Mouse (Mus musculus) limb, embryonic 14.5 days (tissue): ENCODE measurements at regions not wholly inside any gene's neighbourhood (a gene's known extent, or its start where the extent isn't known, plus 50 kb on each side); places are given as distances from the start of the nearest gene placed in this dataset.

Experiments used
- ATAC-seq: fragments of 200-750 bp; cut with Nextera tagmentation; 2 replicates; pipeline ENCODE4 v1.8.0; 2017; ENCODE audit warnings: low read depth, moderate number of reproducible peaks, moderate TSS enrichment; ENCODE audit not compliant: low FRiP score
- DNase-seq: peaks from one replicate; pipeline ENCODE4 v3.0.0-alpha.2; 2015; ENCODE audit warnings: low spot score
- H3K27ac ChIP-seq: fragments of 300-500 bp; sonication (generic); replicated peaks from 2 replicates; pipeline ENCODE4 v1.5.1; 2014; ENCODE audit warnings: low read depth, mild to moderate bottlenecking, low read length, moderate library complexity, mixed read lengths
- H3K27me3 ChIP-seq: fragments of 300-500 bp; sonication (generic); 2 replicates; pipeline ENCODE4 v1.6.1; 2014; ENCODE audit warnings: low read length, mixed read lengths; ENCODE audit not compliant: control insufficient read depth, insufficient read depth
- H3K36me3 ChIP-seq: fragments of 300-500 bp; sonication (generic); 2 replicates; pipeline ENCODE4 v1.6.1; 2014; ENCODE audit warnings: mild to moderate bottlenecking, low read length, moderate library complexity, mixed read lengths; ENCODE audit not compliant: control insufficient read depth, insufficient read depth
- H3K4me1 ChIP-seq: fragments of 300-500 bp; sonication (generic); 2 replicates; pipeline ENCODE4 v1.6.1; 2014; ENCODE audit warnings: antibody characterized with exemption, low read length, mixed read lengths; ENCODE audit not compliant: control insufficient read depth, insufficient read depth
- H3K4me2 ChIP-seq: fragments of 300-500 bp; sonication (generic); replicated peaks from 2 replicates; pipeline ENCODE4 v1.6.1; 2014; ENCODE audit warnings: low read depth, mild to moderate bottlenecking, low read length, moderate library complexity; ENCODE audit not compliant: severe bottlenecking
- H3K4me3 ChIP-seq: fragments of 300-500 bp; sonication (generic); replicated peaks from 2 replicates; pipeline ENCODE4 v1.5.1; 2014; ENCODE audit warnings: low read length
- H3K9ac ChIP-seq: fragments of 300-500 bp; sonication (generic); 2 replicates; pipeline ENCODE4 v1.6.1; 2014; ENCODE audit warnings: mild to moderate bottlenecking, low read depth, low read length, moderate library complexity; ENCODE audit not compliant: severe bottlenecking
- H3K9me3 ChIP-seq: fragments of 300-500 bp; sonication (generic); 2 replicates; pipeline ENCODE4 v1.6.1; 2016; ENCODE audit warnings: low read length; ENCODE audit not compliant: control insufficient read depth
- POLR2A ChIP-seq: fragments of 200-500 bp; IDR thresholded peaks from 2 replicates; pipeline ENCODE4 v1.8.0; 2012; ENCODE audit warnings: inconsistent platforms, mild to moderate bottlenecking, moderate library complexity, borderline replicate concordance; ENCODE audit not compliant: insufficient read depth, insufficient read length; ENCODE audit errors: extremely low read depth
- WGBS: fragments of 180-500 bp; shearing (Covaris S2); extraction: QIAGEN DNeasy Blood & Tissue Kit; methylation state at CpG from one replicate; pipeline ENCODE4 v1.1.7; 2014; 5-methylcytosine and 5-hydroxymethylcytosine counted together

- H3K9ac ChIP-seq, result no peak overlapping the region
- DNase-seq, result no peak
- no peak for ATAC-seq
- WGBS, result 91% methylated on average over 1 of the region's 1 CpGs
- H3K27me3 ChIP-seq, result no peaks in the 10 kb centered on the region
- H3K4me3 ChIP-seq, result no peak overlapping the region
- no peak overlapping the region for H3K4me2 ChIP-seq
- peaks cover 20% of the 10 kb centered on the region for H3K4me1 ChIP-seq
- no peaks in the 10 kb centered on the region for H3K36me3 ChIP-seq
- no peak overlapping the region for H3K27ac ChIP-seq
- TF ChIP-seq POLR2A, result no peak
- H3K9me3 ChIP-seq, result no peaks in the 10 kb centered on the region
These were observed 137.9 kb upstream of the Nabp1 start for GRCm38 (mm10) chr1:51616091-51616490.

- ATAC-seq (no peak), DNase-seq (no peak)
- Histone ChIP-seq H3K9ac (no peak overlapping the region), H3K27me3 (no peaks in the 10 kb centered on the region), H3K4me2 (no peak overlapping the region), H3K4me3 (no peak overlapping the region), H3K4me1 (peaks cover 20% of the 10 kb centered on the region), H3K36me3 (no peaks in the 10 kb centered on the region), H3K27ac (no peak overlapping the region), H3K9me3 (no peaks in the 10 kb centered on the region)
- WGBS, result 25% methylated on average over 6 of the region's 6 CpGs
- TF ChIP-seq POLR2A, result no peak
These were observed 137.3 kb upstream of the Nabp1 start for GRCm38 (mm10) chr1:51615523-51615922.

- ATAC-seq (no peak), DNase-seq (no peak)
- Histone ChIP-seq H3K9me3 (no peaks in the 10 kb centered on the region), H3K4me1 (peaks cover 20% of the 10 kb centered on the region), H3K27ac (no peak overlapping the region), H3K36me3 (no peaks in the 10 kb centered on the region), H3K4me2 (no peak overlapping the region), H3K9ac (no peak overlapping the region), H3K27me3 (no peaks in the 10 kb centered on the region), H3K4me3 (no peak overlapping the region)
- no peak for TF ChIP-seq POLR2A
These were observed 136.5 kb upstream of the Nabp1 start for GRCm38 (mm10) chr1:51614700-51615099.

GRCm38 (mm10) chr1:51609295-51609694 is 131.1 kb upstream of the Nabp1 start:
- H3K27ac ChIP-seq, result no peak overlapping the region
- H3K9ac ChIP-seq, result no peak overlapping the region
- no peak overlapping the region for H3K4me3 ChIP-seq
- 86% methylated on average over 5 of the region's 5 CpGs for WGBS
- TF ChIP-seq POLR2A, result no peak
- peaks cover 8% of the 10 kb centered on the region for H3K4me1 ChIP-seq
- no peak overlapping the region for H3K4me2 ChIP-seq
- no peaks in the 10 kb centered on the region for H3K27me3 ChIP-seq
- no peak for ATAC-seq
- H3K9me3 ChIP-seq, result no peaks in the 10 kb centered on the region
- DNase-seq, result no peak
- no peaks in the 10 kb centered on the region for H3K36me3 ChIP-seq

- ATAC-seq (no peak), DNase-seq (no peak)
- peaks cover 8% of the 10 kb centered on the region for H3K4me1 ChIP-seq
- H3K36me3 ChIP-seq, result no peaks in the 10 kb centered on the region
- no peaks in the 10 kb centered on the region for H3K27me3 ChIP-seq
- no peak overlapping the region for H3K4me2 ChIP-seq
- TF ChIP-seq POLR2A, result no peak
- WGBS, result 12% methylated on average over 8 of the region's 8 CpGs
- no peaks in the 10 kb centered on the region for H3K9me3 ChIP-seq
- no peak overlapping the region for H3K9ac ChIP-seq
- no peak overlapping the region for H3K4me3 ChIP-seq
- H3K27ac ChIP-seq, result no peak overlapping the region
These were observed 129.2 kb upstream of the Nabp1 start for GRCm38 (mm10) chr1:51607437-51607855.

- no peak overlapping the region for H3K4me2 ChIP-seq
- no peak for TF ChIP-seq POLR2A
- no peak overlapping the region for H3K4me3 ChIP-seq
- no peaks in the 10 kb centered on the region for H3K36me3 ChIP-seq
- H3K9me3 ChIP-seq, result no peaks in the 10 kb centered on the region
- no peaks in the 10 kb centered on the region for H3K27me3 ChIP-seq
- H3K27ac ChIP-seq, result no peak overlapping the region
- ATAC-seq (no peak), DNase-seq (no peak)
- WGBS, result 89% methylated on average over 6 of the region's 6 CpGs
- H3K4me1 ChIP-seq, result no peaks in the 10 kb centered on the region
- no peak overlapping the region for H3K9ac ChIP-seq
These were observed 123.8 kb upstream of the Nabp1 start for GRCm38 (mm10) chr1:51602071-51602470.
